Mouse (Mus musculus): ENCODE measurements around the gene Nxnl1.
"Not testable (repeated sequence)": the region's sequence is repeated elsewhere in the genome, so short reads cannot be mapped to it uniquely, and the experiment has no call there.

Nxnl1 gene

GRCm38 (mm10) chr8:71519037-71519825, 47.2 kb downstream of the Nxnl1 start:
- in situ Hi-C loops (cut with MboI, MseI) = not testable (repeated sequence)

- in situ Hi-C loops (cut with MboI, MseI) = no loop called here
These were observed 49.6 kb downstream of the Nxnl1 start for GRCm38 (mm10) chr8:71516786-71517185.

- in situ Hi-C loops (cut with MboI, MseI) = no loop called here
These were observed 51.4 kb downstream of the Nxnl1 start for GRCm38 (mm10) chr8:71515043-71515442.

GRCm38 (mm10) chr8:71513018-71513754, 53.2 kb downstream of the Nxnl1 start:
- in situ Hi-C loops (cut with MboI, MseI) = no loop called here

- in situ Hi-C loops (cut with MboI, MseI) = no loop called here
These were observed 54.8 kb downstream of the Nxnl1 start, which contains the start of gene Plvap for GRCm38 (mm10) chr8:71511644-71512043. TSS of gene Plvap (minus strand) at chr8:71511752.
